Mouse (Mus musculus) E14TG2a.4 (cell line): ENCODE measurements at regions not wholly inside any gene's neighbourhood (a gene's known extent, or its start where the extent isn't known, plus 50 kb on each side); places are given as distances from the start of the nearest gene placed in this dataset.

ENCODE experiments used
- H3K27me3 ChIP-seq: 2 replicates; pipeline ENCODE4 v1.6.1; 2014; ENCODE audit warnings: low read length, control low read depth; ENCODE audit not compliant: insufficient read depth
- H3K36me3 ChIP-seq: 2 replicates; pipeline ENCODE4 v1.6.1; 2014; ENCODE audit warnings: low read length, control low read depth; ENCODE audit not compliant: insufficient read depth
- H3K4me1 ChIP-seq: replicated peaks from 2 replicates; pipeline ENCODE4 v1.6.1; 2014; ENCODE audit warnings: low read depth, low read length, control low read depth
- H3K4me3 ChIP-seq: replicated peaks from 2 replicates; pipeline ENCODE4 v1.5.1; 2014; ENCODE audit warnings: mild to moderate bottlenecking, low read length
- H3K9me3 ChIP-seq: 2 replicates; pipeline ENCODE4 v1.6.1; 2014; ENCODE audit warnings: low read length, control low read depth
- CTCF ChIP-seq: conservative IDR thresholded peaks from 2 replicates; pipeline ENCODE4 v1.5.1; 2014; ENCODE audit warnings: low read length
- NANOG ChIP-seq: IDR thresholded peaks from 2 replicates; pipeline ENCODE4 v1.6.1; 2014; ENCODE audit warnings: borderline replicate concordance, low read length, mixed read lengths
- POU5F1 ChIP-seq: IDR thresholded peaks from 2 replicates; pipeline ENCODE4 v1.6.1; 2014; ENCODE audit warnings: low read length, borderline replicate concordance

GRCm38 (mm10) chr14:68307973-68308660, 986.0 kb downstream of the Synb start:
- Histone ChIP-seq H3K9me3 (no peaks in the 10 kb centered on the region), H3K4me3 (no peak overlapping the region), H3K4me1 (no peaks in the 10 kb centered on the region), H3K36me3 (no peaks in the 10 kb centered on the region), H3K27me3 (no peaks in the 10 kb centered on the region)
- no peak for TF ChIP-seq NANOG
- no peak for TF ChIP-seq CTCF
- no peak for TF ChIP-seq POU5F1

GRCm38 (mm10) chr14:68305166-68305565, 988.9 kb downstream of the Synb start:
- no peaks in the 10 kb centered on the region for H3K9me3 ChIP-seq
- H3K4me3 ChIP-seq: no peak overlapping the region
- no peaks in the 10 kb centered on the region for H3K27me3 ChIP-seq
- TF ChIP-seq NANOG (no peak), CTCF (no peak), POU5F1 (no peak)
- H3K36me3 ChIP-seq: no peaks in the 10 kb centered on the region
- no peaks in the 10 kb centered on the region for H3K4me1 ChIP-seq

DNA sequence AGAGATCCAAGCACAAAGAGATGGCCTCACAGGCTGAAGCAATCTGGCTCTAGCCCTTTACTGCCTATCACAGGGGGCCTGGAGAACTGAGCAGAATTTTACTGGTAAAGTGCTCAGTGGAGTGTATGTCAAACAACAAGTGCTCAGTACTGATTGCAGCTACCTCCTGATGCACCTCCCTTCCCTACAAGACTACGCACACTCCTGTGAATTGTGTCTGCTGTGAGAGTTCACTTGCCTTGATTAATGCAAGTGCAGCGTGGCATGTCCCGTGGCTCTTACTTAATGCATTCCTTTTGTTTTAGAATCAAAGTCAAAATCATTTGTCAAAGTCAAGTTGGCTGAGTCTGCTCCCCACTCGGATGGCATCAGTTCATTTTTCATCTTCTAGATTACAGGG, 992.4 kb downstream of the Synb start:
- TF ChIP-seq POU5F1 (no peak), CTCF (no peak), NANOG (no peak)
- no peaks in the 10 kb centered on the region for H3K4me1 ChIP-seq
- H3K27me3 ChIP-seq: no peaks in the 10 kb centered on the region
- no peak overlapping the region for H3K4me3 ChIP-seq
- no peaks in the 10 kb centered on the region; the same call in 1 of the 2 replicates for H3K9me3 ChIP-seq
- no peaks in the 10 kb centered on the region for H3K36me3 ChIP-seq

- Histone ChIP-seq H3K9me3 (peaks cover 29% of the 10 kb centered on the region), H3K27me3 (no peaks in the 10 kb centered on the region), H3K4me1 (no peaks in the 10 kb centered on the region), H3K4me3 (no peak overlapping the region), H3K36me3 (no peaks in the 10 kb centered on the region)
- no peak for TF ChIP-seq POU5F1
- TF ChIP-seq CTCF: no peak
- TF ChIP-seq NANOG: no peak
Observed at GRCm38 (mm10) chr14:68285546-68285945, 1008.6 kb downstream of the Synb start.

GRCm38 (mm10) chr14:68261436-68261835, 1032.7 kb downstream of the Synb start:
- no peaks in the 10 kb centered on the region for H3K36me3 ChIP-seq
- peaks cover 12% of the 10 kb centered on the region for H3K4me1 ChIP-seq
- H3K4me3 ChIP-seq: no peak overlapping the region

GRCm38 (mm10) chr14:68246966-68247365, 1047.1 kb downstream of the Synb start:
- no peaks in the 10 kb centered on the region for H3K36me3 ChIP-seq
- no peak overlapping the region for H3K4me3 ChIP-seq
- no peaks in the 10 kb centered on the region for H3K27me3 ChIP-seq
- peaks cover 3% of the 10 kb centered on the region; the same call in 1 of the 2 replicates for H3K9me3 ChIP-seq
- TF ChIP-seq NANOG (no peak), POU5F1 (no peak), CTCF (no peak)
- no peaks in the 10 kb centered on the region for H3K4me1 ChIP-seq

More at GRCm38 (mm10) chr14:68261436-68261835, 1032.7 kb downstream of the Synb start:
- H3K9me3 ChIP-seq: no peaks in the 10 kb centered on the region
- TF ChIP-seq CTCF: no peak
- TF ChIP-seq POU5F1: no peak
- TF ChIP-seq NANOG: no peak
- no peaks in the 10 kb centered on the region for H3K27me3 ChIP-seq

- Histone ChIP-seq H3K36me3 (no peaks in the 10 kb centered on the region), H3K9me3 (peaks cover 3% of the 10 kb centered on the region; the same call in 1 of the 2 replicates), H3K27me3 (no peaks in the 10 kb centered on the region), H3K4me3 (no peak overlapping the region), H3K4me1 (no peaks in the 10 kb centered on the region)
- no peak for TF ChIP-seq POU5F1
- no peak for TF ChIP-seq CTCF
- no peak for TF ChIP-seq NANOG
Observed at GRCm38 (mm10) chr14:68240146-68240545, 1054.0 kb downstream of the Synb start.

GRCm38 (mm10) chr14:68224152-68224551, 1069.9 kb downstream of the Synb start:
- TF ChIP-seq POU5F1 (no peak), CTCF (no peak), NANOG (no peak)
- Histone ChIP-seq H3K9me3 (no peaks in the 10 kb centered on the region), H3K27me3 (no peaks in the 10 kb centered on the region), H3K4me1 (no peaks in the 10 kb centered on the region), H3K4me3 (no peak overlapping the region), H3K36me3 (no peaks in the 10 kb centered on the region)

DNA sequence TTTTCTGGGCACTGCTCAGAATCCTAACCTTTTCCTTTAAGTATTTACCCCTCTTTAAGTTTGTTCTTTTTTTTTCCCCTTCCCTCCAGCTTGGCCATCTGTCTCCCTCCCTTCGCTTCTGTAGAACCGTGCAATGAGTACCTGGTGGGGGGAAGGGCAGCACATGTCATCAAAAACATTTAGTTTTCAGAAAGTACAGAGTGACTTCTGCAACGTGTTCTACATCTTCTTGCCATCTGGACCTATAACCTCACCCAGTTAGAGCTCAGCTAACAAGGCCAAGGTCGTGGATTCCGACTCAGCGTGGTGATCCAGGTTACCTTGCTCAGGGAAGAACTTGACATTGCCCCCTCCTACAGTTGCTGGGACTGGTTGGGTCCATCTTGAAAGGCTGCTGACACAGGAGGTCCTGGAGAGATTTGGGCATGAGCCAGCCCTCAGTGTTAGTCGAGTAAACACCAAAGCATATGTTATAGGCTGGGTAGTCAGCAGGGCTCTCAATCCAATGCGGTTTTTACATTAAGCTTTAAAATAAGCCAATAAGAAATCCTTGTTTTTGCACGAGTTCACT, 1075.0 kb downstream of the Synb start:
- Histone ChIP-seq H3K4me3 (no peak overlapping the region), H3K27me3 (no peaks in the 10 kb centered on the region), H3K4me1 (no peaks in the 10 kb centered on the region), H3K9me3 (no peaks in the 10 kb centered on the region), H3K36me3 (no peaks in the 10 kb centered on the region)
- TF ChIP-seq NANOG (no peak), CTCF (no peak), POU5F1 (no peak)
